Mouse (Mus musculus) ES-E14 (cell line): Measurements from ENCODE around the gene Fam124b. TPM values are rescaled to one million over a fixed set of nuclear protein-coding genes. Genes with fewer than 3 reads are reported as not detected.

ENCODE experiments used
- DNase-seq: peaks from one replicate; pipeline ENCODE4 v3.0.0-alpha.2; 2013; ENCODE audit warnings: low read depth, low spot score
- H3K27ac ChIP-seq: 2 replicates; pipeline ENCODE4 v1.5.1; 2012; ENCODE audit warnings: low read depth, mild to moderate bottlenecking, low read length, moderate library complexity, mixed read lengths; ENCODE audit not compliant: poor library complexity, insufficient read depth, severe bottlenecking
- H3K36me3 ChIP-seq: 2 replicates; pipeline ENCODE4 v1.6.1; 2012; ENCODE audit warnings: mild to moderate bottlenecking, low read length, moderate library complexity, mixed read lengths; ENCODE audit not compliant: control insufficient read depth, poor library complexity, insufficient read depth, severe bottlenecking
- H3K4me1 ChIP-seq, 2 experiments: fragments of 150-350 bp in 1 of 2; sonication (generic) in 1 of 2; 2 replicates each; pipeline ENCODE4 v1.6.1; 2012; ENCODE audit warnings: low read length in 2 of 2, mild to moderate bottlenecking in 1 of 2, mixed read lengths in 1 of 2; ENCODE audit not compliant: control insufficient read depth in 2 of 2, insufficient read depth in 2 of 2, poor library complexity in 1 of 2
- H3K4me3 ChIP-seq, 2 experiments: fragments of 150-350 bp in 1 of 2; sonication (generic) in 1 of 2; 2 replicates each; pipeline ENCODE4 v1.5.1; 2012; ENCODE audit warnings: low read length in 2 of 2, low read depth in 1 of 2, mild to moderate bottlenecking in 1 of 2, mixed read lengths in 1 of 2; ENCODE audit not compliant: insufficient read depth in 1 of 2, poor library complexity in 1 of 2, severe bottlenecking in 1 of 2
- H3K9ac ChIP-seq: 2 replicates; pipeline ENCODE4 v1.6.1; 2012; ENCODE audit warnings: low read depth, mild to moderate bottlenecking, low read length, mixed read lengths; ENCODE audit not compliant: poor library complexity, insufficient read depth, severe bottlenecking
- H3K9me3 ChIP-seq: fragments of 150-350 bp; sonication (generic); 2 replicates; pipeline ENCODE4 v1.6.1; 2012; ENCODE audit warnings: low read depth, mild to moderate bottlenecking, low read length; ENCODE audit not compliant: control insufficient read depth, insufficient read depth
- CHD2 ChIP-seq: IDR thresholded peaks from 2 replicates; pipeline ENCODE4 v1.6.1; 2014; ENCODE audit warnings: mild to moderate bottlenecking, low read depth, low read length, inconsistent platforms
- HCFC1 ChIP-seq: IDR thresholded peaks from 2 replicates; pipeline ENCODE4 v1.6.1; 2012; ENCODE audit warnings: low read length, inconsistent platforms, borderline replicate concordance; ENCODE audit not compliant: insufficient read depth
- MAFK ChIP-seq: IDR thresholded peaks from 2 replicates; pipeline ENCODE4 v1.6.1; 2014; ENCODE audit warnings: mild to moderate bottlenecking, low read depth, low read length, inconsistent platforms; ENCODE audit not compliant: insufficient read depth
- ZC3H11A ChIP-seq: IDR thresholded peaks from 2 replicates; pipeline ENCODE4 v1.6.1; 2012; ENCODE audit warnings: low read depth, mild to moderate bottlenecking, inconsistent platforms, low read length, borderline replicate concordance
- ZNF384 ChIP-seq: IDR thresholded peaks from 2 replicates; pipeline ENCODE4 v1.6.1; 2012; ENCODE audit warnings: low read depth, low read length, inconsistent platforms
- in situ Hi-C, 2 experiments: fragments of 600-800 bp; cut with MboI; formaldehyde crosslinking; loops; one replicate each; pipeline ENCODE4 v1.15.1; 2025; ENCODE audit warnings: low sequenced_read_pairs in 2 of 2, inconsistent platforms in 1 of 2; ENCODE audit not compliant: unreplicated experiment in 2 of 2
- total RNA-seq: library from RNA; depleted of rRNA; stranded (reverse); fragments of 300-350 nt; gene quantifications from 2 replicates; pipeline ENCODE4 v1.2.3, GENCODE M21; 2012

Fam124b gene
- total RNA-seq, 1 experiment, result 0.18 TPM

DNA sequence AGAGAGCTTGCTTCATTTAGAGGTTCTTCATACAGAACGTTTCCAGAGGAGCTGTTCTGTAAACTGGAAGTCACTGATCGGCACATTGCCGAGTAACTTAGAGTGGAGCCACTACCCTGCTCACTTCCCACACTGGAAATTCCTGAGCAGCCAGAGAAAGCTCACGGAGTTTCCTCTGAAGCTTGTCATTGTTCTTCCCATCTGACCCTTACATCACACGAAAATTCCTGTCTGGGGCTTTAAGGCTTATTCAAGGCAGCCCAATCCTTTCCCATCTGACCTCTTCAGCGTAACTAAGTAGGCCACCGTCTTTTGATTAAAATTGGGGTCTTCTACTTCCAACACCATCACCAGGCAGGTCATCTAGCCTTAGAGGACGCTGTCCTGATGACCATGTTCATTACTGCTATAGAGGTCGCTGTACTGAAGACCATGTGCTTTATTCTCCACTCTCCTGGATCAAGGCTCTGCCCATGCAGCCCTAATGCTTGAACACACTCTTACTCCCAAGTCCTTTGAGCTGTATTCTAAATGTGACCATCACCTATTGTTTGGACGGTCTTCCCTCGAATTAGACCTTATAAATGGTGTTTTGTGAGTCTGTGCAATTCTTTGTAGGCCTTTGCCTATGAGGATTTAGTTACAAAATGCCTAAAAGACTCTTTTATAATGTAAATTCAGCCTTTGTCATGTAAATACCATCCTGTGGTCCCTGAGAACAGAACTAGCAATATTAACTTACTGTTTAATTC lies 18.9 kb upstream of the Fam124b start:
- peak; percentile 58 for DNase-seq

GRCm38 (mm10) chr1:80236126-80236525 lies 17.9 kb upstream of the Fam124b start:
- no peaks in the 10 kb centered on the region for H3K9me3 ChIP-seq
- DNase-seq, result no peak
- TF ChIP-seq HCFC1, result no peak
- TF ChIP-seq ZC3H11A, result no peak
- TF ChIP-seq CHD2, result no peak
- TF ChIP-seq ZNF384, result no peak
- no peak for TF ChIP-seq MAFK
- H3K36me3 ChIP-seq, result no peaks in the 10 kb centered on the region
- H3K27ac ChIP-seq, result no peak overlapping the region
- no peak overlapping the region for H3K9ac ChIP-seq
- H3K4me3 ChIP-seq, result no peak overlapping the region
- in situ Hi-C loops, result no loop called here
- peaks cover 4 to 26% of the 10 kb centered on the region in 2 experiments for H3K4me1 ChIP-seq

More for the DNA sequence above, 18.9 kb upstream of the Fam124b start:
- Histone ChIP-seq H3K4me1 (peaks cover 4 to 26% of the 10 kb centered on the region in 2 experiments), H3K4me3 (no peak overlapping the region), H3K27ac (no peak overlapping the region), H3K9ac (no peak overlapping the region), H3K9me3 (no peaks in the 10 kb centered on the region), H3K36me3 (no peaks in the 10 kb centered on the region)
- in situ Hi-C loops, result no loop called here
- no peak for TF ChIP-seq CHD2
- no peak for TF ChIP-seq ZC3H11A
- TF ChIP-seq MAFK, result no peak
- TF ChIP-seq ZNF384, result no peak
- no peak for TF ChIP-seq HCFC1

DNA sequence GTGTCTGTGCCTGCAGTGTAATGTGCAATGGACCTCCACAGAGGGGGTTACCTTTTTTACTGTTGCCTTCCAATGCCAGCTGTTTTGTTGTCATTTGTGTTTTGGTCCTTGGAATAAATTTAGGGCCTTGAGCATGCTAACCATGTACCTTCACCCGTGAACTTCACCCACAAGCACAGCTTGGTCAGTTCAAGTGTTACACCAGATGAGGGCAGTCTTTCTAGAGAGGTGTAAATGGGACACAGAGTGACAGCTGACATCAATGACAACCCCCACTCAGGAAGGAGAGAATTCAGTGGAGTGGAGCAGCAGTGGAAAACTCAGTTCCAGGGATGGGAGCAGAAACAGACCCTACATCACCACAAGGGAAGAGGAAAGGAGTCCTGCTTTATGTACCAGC lies 12.3 kb upstream of the Fam124b start:
- in situ Hi-C loops, result no loop called here
- TF ChIP-seq ZC3H11A (no peak), HCFC1 (no peak), ZNF384 (no peak), CHD2 (no peak), MAFK (no peak)

DNA sequence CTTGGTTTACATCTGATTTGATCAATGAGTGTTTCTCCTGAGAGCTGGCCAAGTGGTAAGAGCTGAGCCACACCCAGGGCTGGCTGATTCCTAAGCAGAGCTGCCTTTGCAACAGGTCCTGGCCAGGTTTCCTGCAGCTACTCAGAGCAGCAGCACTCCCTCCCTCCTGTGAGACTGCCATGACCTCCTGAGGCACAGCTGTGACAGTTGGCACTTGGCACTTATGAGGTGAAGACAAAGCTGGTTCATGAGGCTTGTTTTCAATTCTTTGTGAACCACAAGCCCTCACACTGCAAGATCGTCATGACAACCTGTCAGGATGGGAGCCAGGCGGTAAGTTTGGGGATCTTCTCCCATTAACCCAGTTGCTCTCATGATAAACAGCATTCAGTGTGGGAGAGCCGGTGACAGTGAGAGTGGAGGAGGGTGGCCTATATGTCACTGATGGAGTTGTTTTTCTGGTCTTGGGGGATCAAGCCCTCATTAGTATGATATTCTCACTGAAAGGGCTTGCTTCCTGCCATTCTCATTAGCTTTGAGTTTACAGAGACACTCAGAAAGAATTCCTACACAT lies 6.7 kb upstream of the Fam124b start:
- Histone ChIP-seq H3K9ac (no peak overlapping the region), H3K27ac (no peak overlapping the region), H3K9me3 (no peaks in the 10 kb centered on the region), H3K4me3 (no peak overlapping the region), H3K4me1 (peaks cover 0 to 2% of the 10 kb centered on the region in 2 experiments; a peak in 1 of 4 replicates), H3K36me3 (no peaks in the 10 kb centered on the region)
- TF ChIP-seq ZNF384, result no peak
- no peak for TF ChIP-seq MAFK
- TF ChIP-seq CHD2, result no peak
- no peak for TF ChIP-seq ZC3H11A
- no peak for TF ChIP-seq HCFC1
- in situ Hi-C loops, result no loop called here
- DNase-seq, result no peak

More for the DNA sequence above, 12.3 kb upstream of the Fam124b start:
- Histone ChIP-seq H3K9ac (no peak overlapping the region), H3K4me3 (no peak overlapping the region), H3K4me1 (peaks cover 0 to 3% of the 10 kb centered on the region in 2 experiments; a peak in 1 of 4 replicates), H3K9me3 (no peaks in the 10 kb centered on the region), H3K36me3 (no peaks in the 10 kb centered on the region), H3K27ac (no peak overlapping the region)
- DNase-seq, result no peak
